Mouse (Mus musculus) midbrain, embryonic 13.5 days (tissue): ENCODE data around the gene Aspg. TPM values are rescaled to one million over a fixed set of nuclear protein-coding genes. Genes with fewer than 3 reads are reported as not detected.
A peak's percentile ranks its signal among the peaks of the same experiment; 100 is the strongest.

ENCODE experiments used
- microRNA counts: library from miRNA; unstranded; fragments of <30 nt; microRNA quantifications from one replicate; lab custom pipeline; 2016
- microRNA-seq: library from miRNA; unstranded; fragments of <30 nt; microRNA quantifications from one replicate; pipeline ENCODE4, GENCODE M21; 2016
- polyA plus RNA-seq: library from polyadenylated mRNA; unstranded; fragments of >200 nt; fragmentation: Nextera tagmentation; extraction: Ambion mirVana; gene quantifications from 2 replicates; pipeline ENCODE4 v1.2.1, GENCODE M21; 2015

Aspg gene
- polyA plus RNA-seq, 1 experiment from 2014 or later: 0.90 TPM

MicroRNAs within 50 kb of the gene (microRNA counts, 519-probe panel; counts per million panel counts)
- 1,892 counts per million, percentile 59 among the panel's probes with 10 or more counts for microRNA mmu-miR-203 (lab: Ali Mortazavi, UCI)

Small RNA genes within 50 kb of the gene (microRNA-seq; reads per million reads assigned to microRNA genes)
- gene Mir203 (594 reads per million, percentile 74 among the genes with 10 or more reads in this experiment), gene Mir3073a (not detected), gene Mir3073b (not detected)

Other genes with a start within 250 kb of the Aspg start
- 17.8 and 19.7 TPM in 2 replicates for gene Ppp1r13b, start 198.6 kb upstream of the Aspg start, polyA plus RNA-seq
- 697 and 714 TPM in 2 replicates for gene Atp5mpl, start 139.7 kb upstream of the Aspg start, polyA plus RNA-seq
- gene Tdrd9, start 135.1 kb upstream of the Aspg start, polyA plus RNA-seq: 0.23 and 0.58 TPM in 2 replicates
- gene Rd3l, start 125.4 kb upstream of the Aspg start, polyA plus RNA-seq: not detected in 2 replicates
- gene Kif26a, start 39.5 kb downstream of the Aspg start, polyA plus RNA-seq: 7.0 and 11.4 TPM in 2 replicates